Mouse (Mus musculus): Measurements from ENCODE around the gene Pcnx3.

Pcnx3 gene

GRCm38 (mm10) chr19:5688200-5689087, at the start of gene Pcnx3, which contains the start of gene Map3k11:
Pcnx3 (minus strand) TSS chr19:5688908.
Map3k11 (plus strand) TSS chr19:5688742.
- peak; percentile 86 for ATAC-seq (ENCODE audit: insufficient number of reproducible peaks, low FRiP score, low TSS enrichment)

- ATAC-seq (ENCODE audit: insufficient number of reproducible peaks, low FRiP score, low TSS enrichment) = no peak
These were observed 45.6 kb upstream of the Pcnx3 start for GRCm38 (mm10) chr19:5734325-5734724.

DNA sequence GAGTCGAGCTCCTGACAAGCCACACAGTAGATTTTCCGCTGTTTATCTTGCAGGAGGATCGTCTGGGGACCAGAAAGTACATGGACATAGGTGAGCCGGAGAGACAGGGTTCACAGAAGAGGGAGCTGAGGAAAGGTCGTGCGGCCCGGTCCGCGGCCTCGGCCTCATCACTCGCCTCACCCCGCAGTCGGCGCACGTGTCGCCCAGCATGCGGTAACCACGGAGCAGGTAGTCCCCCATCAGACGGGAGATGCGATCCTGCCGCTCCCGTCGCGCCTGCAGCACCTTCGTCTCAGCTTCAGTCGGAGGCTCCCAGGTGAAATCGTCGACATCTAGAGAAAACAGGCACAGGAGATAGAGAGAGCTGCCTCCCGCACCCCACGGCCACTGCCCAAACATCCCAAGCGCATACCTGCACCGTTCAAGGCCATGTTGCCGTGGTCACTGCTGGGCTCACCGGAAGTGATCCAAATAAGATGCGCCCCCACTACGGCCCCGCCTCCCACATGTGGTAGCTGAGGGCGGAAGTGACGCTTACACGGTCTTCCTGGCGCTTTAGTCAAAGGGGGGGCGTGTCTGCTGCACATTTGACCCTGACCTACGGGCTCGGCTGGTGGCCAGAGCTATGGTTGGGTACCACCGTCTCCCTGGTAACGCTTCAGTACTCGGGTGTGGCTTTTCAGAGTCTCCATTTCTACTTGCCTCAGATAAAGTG, 42.7 kb upstream of the Pcnx3 start:
- ATAC-seq (ENCODE audit: insufficient number of reproducible peaks, low FRiP score, low TSS enrichment) = peak; percentile 52; the same call in 1 of the 2 replicates

DNA sequence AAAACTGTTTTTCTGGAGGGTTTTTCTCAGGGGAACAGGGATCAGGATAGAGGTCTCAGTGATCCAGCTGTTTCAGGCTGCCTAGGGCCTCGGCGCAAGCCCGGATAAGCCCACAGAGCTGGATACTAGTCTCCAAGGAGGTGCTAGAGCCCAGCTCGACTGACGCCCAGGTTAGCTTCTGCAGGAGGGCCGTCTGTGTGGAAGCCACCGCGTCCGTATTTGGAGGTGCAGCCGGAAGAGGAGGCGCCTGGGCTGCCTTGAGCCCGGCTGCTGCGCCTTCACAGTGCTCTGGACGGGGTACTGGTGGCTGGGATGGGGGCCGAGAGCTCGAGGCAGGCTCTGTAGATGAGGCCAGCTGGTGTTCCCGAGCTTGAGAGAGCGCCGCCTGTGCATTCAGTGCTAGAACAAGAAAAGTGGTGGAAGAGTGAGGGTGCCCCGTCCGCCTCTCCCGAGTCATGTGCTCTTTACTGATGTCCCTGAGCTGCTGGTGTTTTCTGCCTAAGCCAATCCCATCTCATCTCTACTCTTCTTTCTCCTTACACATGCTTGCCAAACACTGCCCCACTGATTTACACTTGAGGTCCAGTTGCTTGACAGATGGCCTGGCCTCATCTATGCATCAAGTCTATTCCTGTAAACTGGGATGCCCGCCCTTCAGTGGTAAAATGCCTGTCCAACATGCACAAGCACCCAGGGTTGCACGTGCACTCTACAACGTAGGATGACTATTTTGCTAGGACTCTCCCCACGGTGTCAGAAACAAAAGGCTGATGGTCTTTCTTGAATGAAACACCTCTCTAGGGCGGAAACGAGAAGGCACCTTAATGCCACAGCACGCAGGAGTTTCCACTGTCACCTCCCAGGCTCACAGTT, 41.8 kb upstream of the Pcnx3 start:
- ATAC-seq (ENCODE audit: insufficient number of reproducible peaks, low FRiP score, low TSS enrichment) = no peak

- peak; percentile 63; the same call in 1 of the 2 replicates for ATAC-seq (ENCODE audit: insufficient number of reproducible peaks, low FRiP score, low TSS enrichment)
These were observed 40.7 kb upstream of the Pcnx3 start, which contains the start of gene Fam89b for GRCm38 (mm10) chr19:5729444-5729815. Fam89b (minus strand) TSS chr19:5729653.

DNA sequence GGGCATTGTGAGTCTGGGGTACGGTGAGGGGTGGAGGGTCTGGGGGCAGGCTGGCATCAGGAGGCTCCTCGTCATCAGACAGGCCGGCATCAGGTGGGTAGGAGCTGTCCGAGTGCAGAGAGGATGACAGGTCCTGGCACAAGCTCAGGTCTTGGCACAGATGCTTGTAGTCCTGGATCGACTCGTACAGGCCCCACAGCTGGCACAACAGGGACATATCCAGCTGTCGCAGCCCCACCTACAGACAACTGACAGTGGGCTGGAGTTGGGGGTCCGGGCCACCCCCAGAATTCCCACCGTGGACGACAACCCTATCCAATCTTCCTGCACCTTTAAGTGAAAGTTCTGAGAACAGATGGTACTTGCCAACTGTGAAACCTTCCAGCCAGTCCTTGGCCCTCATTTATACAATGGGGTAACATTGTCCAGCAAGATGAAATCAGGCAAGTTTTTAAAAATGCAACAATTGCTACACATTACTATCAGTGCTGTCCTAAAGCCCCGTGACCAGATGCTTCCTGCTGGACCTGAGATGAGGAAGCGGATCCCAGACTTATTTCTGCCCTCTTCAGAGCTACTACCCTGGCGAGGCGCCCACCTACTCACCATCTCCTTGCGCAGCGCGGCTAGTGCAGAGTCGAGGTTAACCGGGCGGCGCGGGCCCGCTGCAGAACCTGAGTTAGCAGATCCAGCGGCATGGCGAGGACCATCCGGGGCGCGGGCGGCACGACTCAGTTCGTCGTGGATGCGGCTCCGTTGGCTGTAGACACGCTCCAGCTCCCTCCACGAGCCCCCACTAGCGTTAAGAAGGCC, 40.1 kb upstream of the Pcnx3 start:
- no peak for ATAC-seq (ENCODE audit: insufficient number of reproducible peaks, low FRiP score, low TSS enrichment)

DNA sequence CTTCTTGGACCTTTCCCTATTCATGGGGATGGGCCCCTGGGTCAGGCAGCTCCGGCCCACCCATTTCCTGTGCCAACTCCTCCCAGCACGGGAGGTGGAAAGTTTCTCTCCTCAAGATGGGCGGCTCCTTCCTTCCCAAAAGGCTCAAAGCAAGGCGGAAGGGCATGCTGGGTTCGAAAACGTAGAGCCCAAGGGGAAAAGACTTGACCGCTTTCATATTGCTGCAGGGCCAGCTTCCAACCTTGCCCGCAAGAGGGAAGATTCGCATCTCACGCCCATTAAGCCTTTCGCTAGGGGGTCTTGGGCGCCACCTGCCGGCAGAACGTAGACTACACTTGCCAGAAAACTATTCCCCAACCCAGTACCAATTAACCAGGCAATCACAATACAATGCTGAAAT, 39.0 kb upstream of the Pcnx3 start:
- ATAC-seq (ENCODE audit: insufficient number of reproducible peaks, low FRiP score, low TSS enrichment) = no peak; the same call in 1 of the 2 replicates

- ATAC-seq (ENCODE audit: insufficient number of reproducible peaks, low FRiP score, low TSS enrichment) = no peak
These were observed 38.4 kb upstream of the Pcnx3 start for GRCm38 (mm10) chr19:5726961-5727578.

GRCm38 (mm10) chr19:5725767-5726515, 37.2 kb upstream of the Pcnx3 start, which contains the start of gene Ehbp1l1:
Ehbp1l1 (minus strand) TSS chr19:5726317.
- ATAC-seq (ENCODE audit: insufficient number of reproducible peaks, low FRiP score, low TSS enrichment) = no peak

DNA sequence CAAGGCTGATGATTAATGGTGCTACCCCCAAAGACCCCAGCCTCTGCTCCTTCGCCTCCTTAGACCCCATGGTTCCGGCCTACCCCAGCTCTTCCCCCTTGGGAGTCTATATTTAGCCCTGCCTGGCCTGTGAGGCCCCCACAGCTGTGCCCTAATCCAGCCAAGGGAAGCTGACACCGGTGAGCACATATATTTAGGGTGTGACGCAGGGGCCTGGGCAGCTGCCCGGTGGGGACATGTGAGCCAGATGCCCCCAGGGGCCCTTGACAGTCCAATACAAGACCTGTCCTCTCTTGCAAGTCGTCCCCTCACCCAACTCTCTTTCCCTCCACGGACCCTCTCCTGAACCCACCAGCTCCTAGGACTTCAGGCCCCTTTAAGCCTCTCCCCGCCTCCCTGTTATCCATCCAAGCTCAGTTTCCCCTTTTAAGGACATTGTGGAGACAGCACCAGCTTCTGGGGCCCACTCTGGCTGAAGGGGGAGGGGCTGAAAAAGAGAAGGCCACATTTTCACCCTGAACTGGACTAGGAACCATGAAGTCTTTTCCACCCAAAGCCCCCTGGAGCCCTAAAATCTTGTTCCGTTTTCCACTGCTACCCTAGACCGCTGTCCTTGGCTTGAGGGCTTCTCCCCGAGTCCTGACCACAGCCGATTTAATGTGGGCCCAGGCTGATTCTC, 36.5 kb upstream of the Pcnx3 start:
- ATAC-seq (ENCODE audit: insufficient number of reproducible peaks, low FRiP score, low TSS enrichment) = no peak

DNA sequence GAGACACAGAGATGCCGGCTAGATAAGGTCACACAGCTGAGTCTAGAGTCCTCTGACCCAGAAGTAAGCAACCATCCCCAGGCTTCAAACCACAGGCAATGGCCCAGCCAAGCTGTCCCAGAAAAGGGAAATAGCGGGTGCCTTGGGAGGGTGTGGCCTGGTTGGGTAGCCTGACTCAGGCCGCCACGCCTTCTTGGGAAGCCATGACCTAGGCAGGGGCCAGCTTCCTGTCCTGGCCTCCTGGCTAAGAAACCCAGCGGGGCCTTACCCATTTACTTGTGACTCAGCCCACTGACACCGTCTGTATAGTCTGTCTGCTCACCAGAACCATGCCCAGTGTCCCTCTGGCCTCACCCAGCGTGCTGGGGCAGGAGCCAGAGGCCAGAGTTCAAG, 35.8 kb upstream of the Pcnx3 start:
- no peak for ATAC-seq (ENCODE audit: insufficient number of reproducible peaks, low FRiP score, low TSS enrichment)

DNA sequence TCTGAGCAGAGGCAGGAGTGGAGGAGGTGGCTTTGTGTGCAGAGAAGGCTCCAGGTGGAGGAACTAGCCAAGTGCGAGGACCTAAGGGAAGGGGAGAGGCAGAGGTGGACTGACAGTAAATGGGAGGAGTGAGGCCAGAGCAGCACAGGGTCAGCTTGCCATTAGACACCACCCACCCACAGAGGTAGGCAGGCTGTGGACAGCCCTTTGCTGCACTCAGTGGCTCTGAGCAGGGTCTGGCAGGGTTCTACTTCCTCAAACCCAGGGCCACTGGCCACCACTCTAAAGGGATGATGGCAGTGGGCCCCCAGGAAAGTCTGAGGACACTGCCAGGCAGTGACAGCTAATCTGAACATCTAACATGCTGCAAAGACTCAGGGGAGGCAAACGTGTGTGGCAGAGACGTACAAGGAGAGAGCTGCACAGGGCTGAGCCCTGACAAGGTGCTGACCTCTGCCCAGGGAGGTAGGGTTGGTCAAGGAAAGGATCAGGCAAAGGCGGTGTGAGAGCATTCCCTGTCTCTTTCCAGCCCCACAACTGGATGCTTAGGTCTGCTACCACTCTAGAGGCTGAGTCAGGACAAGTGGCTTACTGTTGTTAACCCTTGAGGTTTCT, 35.3 kb upstream of the Pcnx3 start:
- no peak for ATAC-seq (ENCODE audit: insufficient number of reproducible peaks, low FRiP score, low TSS enrichment)

DNA sequence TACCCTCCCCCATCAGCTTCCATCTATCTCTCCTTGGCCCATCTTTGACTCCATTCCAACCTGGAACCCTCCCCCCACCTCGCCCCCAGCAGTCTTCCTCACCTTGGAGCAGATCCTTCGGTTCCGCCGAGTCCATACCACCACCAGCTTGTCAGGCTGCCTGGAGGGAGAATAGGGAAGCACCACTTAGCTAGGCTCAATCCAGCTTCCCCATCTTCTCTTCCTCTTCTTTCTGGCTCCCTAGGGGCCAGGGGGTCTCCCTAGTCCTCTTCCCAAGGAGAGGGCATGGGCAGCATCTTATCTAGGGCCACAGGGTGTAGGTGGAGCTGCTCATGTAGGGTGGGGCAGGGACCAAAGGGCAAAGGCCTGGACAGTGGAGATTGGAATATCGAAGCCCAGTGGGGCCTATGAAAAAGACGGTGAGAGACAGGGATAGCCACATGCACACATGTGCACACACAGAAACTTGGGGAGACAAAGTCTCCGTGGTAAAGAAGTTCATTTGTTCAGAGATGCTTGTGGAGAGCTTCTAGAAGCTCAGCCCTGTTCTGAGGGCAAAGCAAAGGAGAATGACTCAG, 34.2 kb upstream of the Pcnx3 start:
- ATAC-seq (ENCODE audit: insufficient number of reproducible peaks, low FRiP score, low TSS enrichment) = no peak

DNA sequence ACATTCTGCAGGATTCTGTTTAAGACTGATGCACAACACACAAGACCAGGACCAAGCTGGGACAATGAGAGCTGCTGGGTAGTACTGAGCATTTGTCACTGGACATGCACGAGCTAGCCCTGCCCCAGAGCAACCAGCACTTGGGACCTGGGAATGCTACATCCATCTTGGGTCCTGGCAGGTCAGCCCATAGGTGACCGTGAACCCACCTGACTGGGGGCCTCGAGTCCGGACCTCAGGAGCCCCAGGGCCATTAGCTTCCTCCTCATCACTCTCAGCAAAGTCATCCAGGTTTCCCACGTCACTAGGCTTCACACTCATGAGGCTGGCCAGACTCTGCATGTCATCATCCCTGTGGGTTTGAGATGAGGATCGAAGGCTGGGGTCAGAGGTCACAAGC, 32.5 kb upstream of the Pcnx3 start:
- ATAC-seq (ENCODE audit: insufficient number of reproducible peaks, low FRiP score, low TSS enrichment) = no peak

DNA sequence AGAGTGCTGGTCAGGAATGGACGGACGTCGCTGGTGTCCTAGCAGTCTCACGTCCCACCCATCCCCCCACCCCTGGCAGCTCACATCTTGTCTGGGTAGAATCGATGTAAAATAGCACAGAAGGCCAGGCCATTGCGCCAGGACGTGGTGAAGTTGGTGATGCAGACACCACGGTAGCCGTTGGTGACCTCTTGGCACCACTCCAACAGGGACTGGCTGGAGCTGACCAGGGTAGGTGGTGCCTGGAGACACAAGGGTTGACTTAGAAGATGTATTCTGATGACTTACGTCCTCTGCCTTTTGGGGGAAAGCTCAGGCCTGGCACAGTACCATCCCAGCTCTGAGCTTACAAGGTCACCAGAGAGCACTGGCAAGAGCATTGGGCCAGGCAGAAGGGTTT, 28.2 kb upstream of the Pcnx3 start:
- ATAC-seq (ENCODE audit: insufficient number of reproducible peaks, low FRiP score, low TSS enrichment) = no peak

- ATAC-seq (ENCODE audit: insufficient number of reproducible peaks, low FRiP score, low TSS enrichment) = 0 out of 2 replicates have a peak, but pooled peaks have one; percentile 45
These were observed 27.3 kb upstream of the Pcnx3 start for GRCm38 (mm10) chr19:5715793-5716688.

All from cerebellum, adult (tissue).